Comparison of ENCODE assay signal across 8 mouse cellular contexts in the genomic region with DNA sequence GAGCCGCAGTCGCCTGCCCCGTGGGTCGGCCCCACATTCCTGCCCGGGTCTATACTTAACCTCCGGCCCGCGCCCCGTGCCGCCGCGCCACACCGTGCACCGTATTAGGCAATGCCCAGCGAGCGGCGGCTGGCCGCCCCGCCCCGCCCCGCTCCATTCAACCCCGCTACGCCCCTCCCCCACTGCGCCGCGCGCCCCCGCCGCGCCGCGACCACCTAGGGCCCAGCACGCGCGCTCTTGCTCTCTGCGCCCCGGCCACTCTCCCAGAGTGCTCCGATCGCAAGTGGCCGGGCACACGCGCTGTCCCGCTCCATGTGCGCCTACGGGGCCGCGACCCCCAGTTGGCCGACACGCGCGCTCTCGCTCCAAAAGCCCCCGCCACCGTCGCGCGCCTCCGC. TPM values are rescaled to one million over a fixed set of nuclear protein-coding genes. Genes with fewer than 3 reads are reported as not detected.
A peak's percentile ranks its signal among the peaks of the same experiment; 100 is the strongest.
DNase-seq lines count a peak whose midpoint lies in the region; ATAC-seq lines count a peak whose summit lies in the region.

No protein-coding gene starts in this region.

- no peaks in the 10 kb centered on the region for H3K36me3 ChIP-seq in hindbrain, embryonic 15.5 days
- H3K36me3 ChIP-seq in liver, embryonic 11.5 days (ENCODE audit: control insufficient read depth, insufficient read depth, low read length) = no peaks in the 10 kb centered on the region
- H3K36me3 ChIP-seq in midbrain, embryonic 16.5 days (ENCODE audit: control insufficient read depth, insufficient read depth, low read length) = no peaks in the 10 kb centered on the region
- H3K36me3 ChIP-seq in stomach, embryonic 15.5 days = no peaks in the 10 kb centered on the region

- 0% methylated on average over 11 of the region's 58 CpGs for WGBS in hindbrain, embryonic 15.5 days
- under 1% methylated on average over 58 of the region's 58 CpGs for WGBS in liver, embryonic 11.5 days
- WGBS in midbrain, embryonic 16.5 days = 0% methylated on average over 51 of the region's 58 CpGs
- under 1% methylated on average over 48 of the region's 58 CpGs for WGBS in stomach, embryonic 15.5 days

- H3K9ac ChIP-seq in hindbrain, embryonic 15.5 days = peak overlapping the region; percentile 86
- H3K9ac ChIP-seq in liver, embryonic 11.5 days (ENCODE audit: low read depth, low read length) = peak overlapping the region; percentile 89
- H3K9ac ChIP-seq in midbrain, embryonic 16.5 days (ENCODE audit: low read depth, low read length) = peak overlapping the region; percentile 90
- H3K9ac ChIP-seq in stomach, embryonic 15.5 days = peak overlapping the region; percentile 55

- DNase-seq in cerebellum, adult 8-10 months = peak; percentile 66
- no peak for DNase-seq in cerebellum, adult 11 months
- DNase-seq in cerebellum, postnatal 4 days (ENCODE audit: low spot score in 2 of 2) = peak; percentile 59 to 87
- peak; percentile 84 for DNase-seq in gastrocnemius, postnatal 10 days
- DNase-seq in liver, embryonic 11.5 days (ENCODE audit: low spot score) = peak; percentile 83

- H3K27me3 ChIP-seq in hindbrain, embryonic 15.5 days = no peaks in the 10 kb centered on the region
- no peaks in the 10 kb centered on the region for H3K27me3 ChIP-seq in liver, embryonic 11.5 days (replicated peaks; ENCODE audit: control insufficient read depth, insufficient read depth, low read length)
- no peaks in the 10 kb centered on the region for H3K27me3 ChIP-seq in midbrain, embryonic 16.5 days (ENCODE audit: control insufficient read depth, insufficient read depth, low read depth, low read length)
- H3K27me3 ChIP-seq in stomach, embryonic 15.5 days (replicated peaks) = no peaks in the 10 kb centered on the region

- peak overlapping the region; percentile 89 for H3K4me2 ChIP-seq in hindbrain, embryonic 15.5 days
- H3K4me2 ChIP-seq in liver, embryonic 11.5 days = peak overlapping the region; percentile 79
- H3K4me2 ChIP-seq in midbrain, embryonic 16.5 days (ENCODE audit: low read length) = peak overlapping the region; percentile 63
- H3K4me2 ChIP-seq in stomach, embryonic 15.5 days = peak overlapping the region; percentile 85

- peaks cover 19% of the 10 kb centered on the region for H3K4me1 ChIP-seq in hindbrain, embryonic 15.5 days (replicated peaks)
- H3K4me1 ChIP-seq in liver, embryonic 11.5 days (replicated peaks; ENCODE audit: control insufficient read depth, insufficient read depth, low read length) = peaks cover 9% of the 10 kb centered on the region
- peaks cover 15% of the 10 kb centered on the region for H3K4me1 ChIP-seq in midbrain, embryonic 16.5 days (ENCODE audit: control insufficient read depth, insufficient read depth, low read length)
- peaks cover 4% of the 10 kb centered on the region; the same call in 1 of the 2 replicates for H3K4me1 ChIP-seq in stomach, embryonic 15.5 days

- peak; percentile 94 for ATAC-seq in hindbrain, embryonic 15.5 days (ENCODE audit: low FRiP score, low read depth)
- ATAC-seq in liver, embryonic 11.5 days (replicated peaks; ENCODE audit: low FRiP score) = peak; percentile 84
- peak; percentile 92 for ATAC-seq in midbrain, embryonic 16.5 days
- peak; percentile 89 for ATAC-seq in stomach, embryonic 15.5 days (ENCODE audit: insufficient read depth, low FRiP score, low read depth)

- H3K4me3 ChIP-seq in hindbrain, embryonic 15.5 days = peak overlapping the region; percentile 92
- H3K4me3 ChIP-seq in liver, embryonic 11.5 days (ENCODE audit: low read depth, low read length) = peak overlapping the region; percentile 72
- H3K4me3 ChIP-seq in midbrain, embryonic 16.5 days (ENCODE audit: low read depth, low read length) = peak overlapping the region; percentile 58
- peak overlapping the region; percentile 86 for H3K4me3 ChIP-seq in stomach, embryonic 15.5 days (replicated peaks)

- H3K27ac ChIP-seq in hindbrain, embryonic 15.5 days (replicated peaks) = peak overlapping the region; percentile 98
- peak overlapping the region; percentile 66 for H3K27ac ChIP-seq in liver, embryonic 11.5 days (ENCODE audit: low read depth, low read length)
- peak overlapping the region; percentile 93 for H3K27ac ChIP-seq in midbrain, embryonic 16.5 days (ENCODE audit: low read length)
- H3K27ac ChIP-seq in stomach, embryonic 15.5 days = peak overlapping the region; percentile 89

- H3K9me3 ChIP-seq in hindbrain, embryonic 15.5 days = no peaks in the 10 kb centered on the region
- H3K9me3 ChIP-seq in liver, embryonic 11.5 days (ENCODE audit: control insufficient read depth, low read length) = no peaks in the 10 kb centered on the region
- H3K9me3 ChIP-seq in midbrain, embryonic 16.5 days (replicated peaks; ENCODE audit: control insufficient read depth, low read length, poor library complexity, severe bottlenecking) = no peaks in the 10 kb centered on the region
- no peaks in the 10 kb centered on the region for H3K9me3 ChIP-seq in stomach, embryonic 15.5 days

RNA-seq across cellular contexts. Expression of gene Hacd1, which starts 0.8 kb away (rescaled TPM):
- total RNA-seq in gastrocnemius, postnatal 10 days (2021) = 100 to 1,000 TPM; 327 to 343 TPM
- polyA plus RNA-seq in hindbrain, embryonic 15.5 days (2015; fragmentation: Nextera tagmentation; extraction: Ambion mirVana) = 79.0 and 86.4 TPM in 2 replicates
- 83.7 and 90.3 TPM in 2 replicates for polyA plus RNA-seq in liver, embryonic 11.5 days (2014; fragmentation: Nextera tagmentation; extraction: Ambion mirVana)
- polyA plus RNA-seq in midbrain, embryonic 16.5 days (2015; fragmentation: Nextera tagmentation; extraction: Ambion mirVana) = 74.7 and 81.8 TPM in 2 replicates
- polyA plus RNA-seq in stomach, embryonic 15.5 days (2015; fragmentation: Nextera tagmentation; extraction: Ambion mirVana) = 126 and 129 TPM in 2 replicates

RNA-seq across cellular contexts. Expression of gene Stam, which starts 18.7 kb away (rescaled TPM):
- total RNA-seq in gastrocnemius, postnatal 10 days (2021) = 10 to 100 TPM; 35.9 to 45.9 TPM
- polyA plus RNA-seq in hindbrain, embryonic 15.5 days (2015; fragmentation: Nextera tagmentation; extraction: Ambion mirVana) = 125 and 129 TPM in 2 replicates
- 52.4 and 55.1 TPM in 2 replicates for polyA plus RNA-seq in liver, embryonic 11.5 days (2014; fragmentation: Nextera tagmentation; extraction: Ambion mirVana)
- 141 and 147 TPM in 2 replicates for polyA plus RNA-seq in midbrain, embryonic 16.5 days (2015; fragmentation: Nextera tagmentation; extraction: Ambion mirVana)
- polyA plus RNA-seq in stomach, embryonic 15.5 days (2015; fragmentation: Nextera tagmentation; extraction: Ambion mirVana) = 67.1 and 68.7 TPM in 2 replicates
